26 mouse cellular contexts compared by ENCODE assay signal in genomic region chr1:75678279-75678678, GRCm38 (mm10).
"Had no signal": no experiment of that assay in that cellular context is flagged by ENCODE, and none has a peak within 500 bp of the region (broad histone marks: within the 10 kb centered on the region; RNA-seq: fewer than 3 reads in every experiment).

No protein-coding gene starts in this region.

- ATAC-seq: hindbrain, postnatal 0 days; intestine, embryonic 16.5 days had no signal

- H3K27ac ChIP-seq: gastrocnemius, adult 2 months; heart, adult 2 months; heart, embryonic 13.5 days; heart, embryonic 15.5 days; hindbrain, embryonic 13.5 days; hindbrain, embryonic 15.5 days; hindbrain, postnatal 0 days; kidney, embryonic 15.5 days; kidney, postnatal 0 days; limb, embryonic 13.5 days; limb, embryonic 15.5 days had no signal

- H3K4me3 ChIP-seq: gastrocnemius, adult 2 months; heart, adult 2 months; heart, embryonic 13.5 days; heart, embryonic 15.5 days; hindbrain, embryonic 13.5 days; hindbrain, embryonic 15.5 days; kidney, embryonic 15.5 days; limb, embryonic 13.5 days; limb, embryonic 15.5 days had no signal

- H3K36me3 ChIP-seq: heart, embryonic 13.5 days; heart, embryonic 15.5 days; hindbrain, embryonic 13.5 days; hindbrain, embryonic 15.5 days; kidney, embryonic 15.5 days; limb, embryonic 13.5 days; limb, embryonic 15.5 days had no signal

- H3K9ac ChIP-seq: heart, embryonic 13.5 days; heart, embryonic 15.5 days; hindbrain, embryonic 13.5 days; hindbrain, embryonic 15.5 days; kidney, embryonic 15.5 days; limb, embryonic 13.5 days; limb, embryonic 15.5 days had no signal

- H3K4me2 ChIP-seq: heart, embryonic 11.5 days; heart, embryonic 13.5 days; heart, embryonic 15.5 days; hindbrain, embryonic 13.5 days; hindbrain, embryonic 15.5 days; kidney, embryonic 15.5 days; limb, embryonic 13.5 days; limb, embryonic 15.5 days had no signal

- H3K9me3 ChIP-seq: heart, embryonic 15.5 days; hindbrain, embryonic 15.5 days; limb, embryonic 15.5 days had no signal

- DNase-seq: gastrocnemius, adult 2 months; gastrocnemius, postnatal 10 days; gastrocnemius, postnatal 25 days; heart, adult 11 months; heart, adult 2 months; heart, postnatal 14 days; heart, postnatal 36 days; kidney, adult 11 months; kidney, adult 2 months; kidney, adult 9 months; kidney, postnatal 14 days; kidney, postnatal 36 days; layer of hippocampus, adult 9-11 months; layer of hippocampus, postnatal 36 days; left cerebral cortex, postnatal 4 days had no signal

- H3K27me3 ChIP-seq: heart, embryonic 13.5 days; heart, embryonic 15.5 days; hindbrain, embryonic 15.5 days; kidney, embryonic 15.5 days; limb, embryonic 15.5 days had no signal
